Mouse (Mus musculus) heart, postnatal 0 days (tissue): ENCODE data around the gene Tshz2. TPM values are rescaled to one million over a fixed set of nuclear protein-coding genes. Genes with fewer than 3 reads are reported as not detected.
A peak's percentile ranks its signal among the peaks of the same experiment; 100 is the strongest.

ENCODE experiments used
- ATAC-seq: fragments of 200-750 bp; cut with Nextera tagmentation; 2 replicates; pipeline ENCODE4 v1.8.0; 2017; ENCODE audit warnings: low read depth, moderate number of reproducible peaks, moderate library complexity; ENCODE audit not compliant: insufficient read depth
- DNase-seq: peaks from one replicate; pipeline ENCODE4 v3.0.0-alpha.2; 2016; ENCODE audit warnings: low spot score
- H3K27ac ChIP-seq: fragments of 300-500 bp; sonication (generic); 2 replicates; pipeline ENCODE4 v1.5.1; 2014; ENCODE audit warnings: low read depth, mild to moderate bottlenecking
- H3K27me3 ChIP-seq: fragments of 300-500 bp; sonication (generic); 2 replicates; pipeline ENCODE4 v1.6.1; 2014; ENCODE audit warnings: low read length, mixed read lengths; ENCODE audit not compliant: control insufficient read depth, insufficient read depth
- H3K36me3 ChIP-seq: fragments of 300-500 bp; sonication (generic); replicated peaks from 2 replicates; pipeline ENCODE4 v1.6.1; 2014; ENCODE audit warnings: low read length, mixed read lengths; ENCODE audit not compliant: control insufficient read depth, insufficient read depth
- H3K4me1 ChIP-seq: fragments of 300-500 bp; sonication (generic); 2 replicates; pipeline ENCODE4 v1.6.1; 2014; ENCODE audit warnings: antibody characterized with exemption; ENCODE audit not compliant: control insufficient read depth, insufficient read depth
- H3K4me2 ChIP-seq: fragments of 300-500 bp; sonication (generic); 2 replicates; pipeline ENCODE4 v1.6.1; 2014; ENCODE audit warnings: low read depth, mild to moderate bottlenecking, low read length, moderate library complexity
- H3K4me3 ChIP-seq: fragments of 300-500 bp; sonication (generic); 2 replicates; pipeline ENCODE4 v1.5.1; 2014; ENCODE audit warnings: low read depth, low read length
- H3K9ac ChIP-seq: fragments of 300-500 bp; sonication (generic); replicated peaks from 2 replicates; pipeline ENCODE4 v1.6.1; 2014; ENCODE audit warnings: low read depth, low read length, mixed read lengths
- H3K9me3 ChIP-seq: fragments of 300-500 bp; sonication (generic); replicated peaks from 2 replicates; pipeline ENCODE4 v1.6.1; 2016; ENCODE audit warnings: low read length; ENCODE audit not compliant: control insufficient read depth
- CTCF ChIP-seq: IDR thresholded peaks from 2 replicates; pipeline ENCODE4 v1.5.1; 2016; ENCODE audit warnings: antibody characterized with exemption, control low read depth, low read depth
- EP300 ChIP-seq: IDR thresholded peaks from 2 replicates; pipeline ENCODE4 v1.6.1; 2016; ENCODE audit warnings: antibody characterized with exemption, low read depth
- WGBS: fragments of 180-500 bp; shearing (Covaris S2); extraction: QIAGEN DNeasy Blood & Tissue Kit; methylation state at CpG from one replicate; pipeline ENCODE4 v1.1.7; 2014; 5-methylcytosine and 5-hydroxymethylcytosine counted together
- polyA plus RNA-seq: library from polyadenylated mRNA; unstranded; fragments of >200 nt; fragmentation: Nextera tagmentation; extraction: Ambion mirVana; gene quantifications from 2 replicates; pipeline ENCODE4 v1.2.1, GENCODE M21; 2015
- total RNA-seq: library from RNA; depleted of rRNA; stranded (reverse); fragments of >200 nt; gene quantifications from 2 replicates; pipeline ENCODE4 v1.2.3, GENCODE M21; 2014; ENCODE audit warnings: low replicate concordance

The Tshz2 gene
- total and polyA plus RNA-seq, 2 experiments from 2014 or later, result 2.8 to 7.8 TPM

- H3K9ac ChIP-seq, result no peak overlapping the region
- TF ChIP-seq EP300 (no peak), CTCF (no peak)
- no peaks in the 10 kb centered on the region for H3K9me3 ChIP-seq
- no peak for DNase-seq
- H3K4me3 ChIP-seq, result no peak overlapping the region
- 60% methylated on average over 4 of the region's 4 CpGs for WGBS
- no peaks in the 10 kb centered on the region for H3K27me3 ChIP-seq
- H3K4me1 ChIP-seq, result no peaks in the 10 kb centered on the region
- H3K4me2 ChIP-seq, result no peak overlapping the region
- H3K36me3 ChIP-seq, result no peaks in the 10 kb centered on the region
- no peak for ATAC-seq
- H3K27ac ChIP-seq, result no peak overlapping the region
Measured at GRCm38 (mm10) chr2:169859078-169859855, 226.5 kb downstream of the Tshz2 start.

DNA sequence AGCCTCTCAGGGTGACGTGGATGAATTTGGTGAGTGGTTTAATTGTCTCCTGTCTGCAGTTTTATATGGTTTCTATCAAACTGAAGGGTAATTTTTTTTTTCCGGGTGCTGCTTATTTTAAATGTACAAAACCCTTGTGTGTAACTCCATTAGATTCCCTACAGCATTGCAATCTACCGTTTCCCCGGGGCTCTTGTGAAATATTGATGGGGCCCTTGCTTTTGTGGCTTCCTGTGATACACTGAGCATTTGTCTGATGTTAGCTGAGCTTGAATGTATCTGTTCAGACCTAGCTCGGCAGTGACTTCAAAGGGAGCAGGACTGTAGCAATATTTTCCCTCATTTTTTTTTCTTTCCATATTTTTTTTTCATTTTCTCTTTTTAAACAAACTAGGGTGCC, 228.1 kb downstream of the Tshz2 start:
- Histone ChIP-seq H3K4me3 (no peak overlapping the region), H3K4me2 (no peak overlapping the region), H3K9me3 (no peaks in the 10 kb centered on the region), H3K27me3 (no peaks in the 10 kb centered on the region), H3K4me1 (no peaks in the 10 kb centered on the region), H3K9ac (no peak overlapping the region), H3K36me3 (no peaks in the 10 kb centered on the region), H3K27ac (no peak overlapping the region)
- no peak for DNase-seq
- TF ChIP-seq EP300 (no peak), CTCF (no peak)
- WGBS, result 66% methylated on average over 5 of the region's 5 CpGs
- ATAC-seq, result no peak

DNA sequence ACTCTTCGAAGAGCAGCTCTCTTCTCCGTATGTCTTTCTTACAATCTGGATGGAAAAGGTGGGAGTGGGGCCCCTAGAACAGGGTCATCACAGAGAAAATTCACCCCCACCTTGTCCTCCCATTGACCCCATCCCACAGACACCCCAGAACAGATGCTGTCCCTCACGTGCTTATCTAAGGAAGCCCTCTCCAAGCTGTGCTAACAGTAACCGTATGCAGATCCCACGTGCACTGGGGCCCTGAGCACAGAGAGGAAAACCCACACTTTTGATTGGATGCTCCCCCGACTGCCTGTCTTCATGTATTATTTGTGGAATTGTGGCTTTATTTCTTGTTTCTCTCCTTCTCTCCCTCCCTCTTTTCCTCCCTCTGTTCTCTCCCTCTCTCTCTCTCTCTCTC, 229.9 kb downstream of the Tshz2 start:
- Histone ChIP-seq H3K9ac (no peak overlapping the region), H3K27ac (no peak overlapping the region), H3K36me3 (no peaks in the 10 kb centered on the region), H3K4me1 (no peaks in the 10 kb centered on the region), H3K4me3 (no peak overlapping the region), H3K9me3 (no peaks in the 10 kb centered on the region), H3K4me2 (no peak overlapping the region), H3K27me3 (no peaks in the 10 kb centered on the region)
- 36% methylated on average over 6 of the region's 6 CpGs for WGBS
- ATAC-seq, result 0 out of 2 replicates have a peak, but pooled peaks have one; percentile 24
- no peak for DNase-seq
- TF ChIP-seq CTCF (no peak), EP300 (no peak)

DNA sequence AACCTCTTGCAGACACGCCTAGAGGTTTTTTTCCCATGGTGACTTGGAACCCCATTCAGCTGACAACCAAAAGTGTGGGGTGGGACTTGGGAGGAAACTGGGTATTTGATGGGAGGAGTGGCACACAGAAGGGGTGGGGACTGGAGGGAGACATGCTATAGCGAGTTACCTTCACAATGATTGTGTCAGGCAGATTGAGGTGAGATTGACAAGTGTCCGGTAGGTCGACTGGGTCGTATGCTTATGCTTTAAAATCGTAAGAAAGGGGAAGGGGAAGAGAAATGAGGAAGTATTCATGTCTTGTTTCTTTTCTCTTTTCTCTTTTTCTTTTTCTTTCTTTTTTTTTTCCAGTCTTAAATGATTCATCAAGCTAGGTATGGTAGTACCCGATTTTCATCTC, 236.7 kb downstream of the Tshz2 start:
- no peak for ATAC-seq

DNA sequence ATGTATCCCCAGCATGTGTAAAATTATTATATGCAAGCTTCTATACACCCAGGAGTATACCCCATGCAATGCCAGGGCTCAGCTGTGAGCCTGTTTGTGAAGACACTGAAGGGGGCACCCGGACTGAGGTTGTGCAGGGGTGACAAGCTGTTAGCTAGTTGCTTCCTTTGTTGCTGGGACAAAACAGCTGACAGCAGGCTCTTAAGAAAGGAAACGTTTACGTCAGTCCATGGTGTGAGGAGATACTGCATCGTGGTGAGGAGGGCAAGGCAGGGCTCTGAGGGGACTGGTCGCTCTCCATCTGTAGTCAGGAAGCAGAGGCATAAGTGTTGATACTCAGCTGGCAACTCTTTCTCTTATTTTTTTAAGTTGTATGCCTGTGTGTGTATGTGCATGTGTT, 237.7 kb downstream of the Tshz2 start:
- Histone ChIP-seq H3K9ac (no peak overlapping the region), H3K27ac (no peak overlapping the region), H3K27me3 (no peaks in the 10 kb centered on the region), H3K4me1 (no peaks in the 10 kb centered on the region), H3K4me2 (no peak overlapping the region), H3K4me3 (no peak overlapping the region), H3K9me3 (no peaks in the 10 kb centered on the region), H3K36me3 (no peaks in the 10 kb centered on the region)
- no peak for TF ChIP-seq CTCF
- TF ChIP-seq EP300, result no peak
- ATAC-seq (no peak), DNase-seq (no peak)
- WGBS, result 19% methylated on average over 5 of the region's 5 CpGs

More for the DNA sequence above, 236.7 kb downstream of the Tshz2 start:
- Histone ChIP-seq H3K36me3 (no peaks in the 10 kb centered on the region), H3K4me2 (no peak overlapping the region), H3K9ac (no peak overlapping the region), H3K9me3 (no peaks in the 10 kb centered on the region), H3K27ac (no peak overlapping the region), H3K4me3 (no peak overlapping the region), H3K4me1 (no peaks in the 10 kb centered on the region), H3K27me3 (no peaks in the 10 kb centered on the region)
- no peak for TF ChIP-seq EP300
- no peak for TF ChIP-seq CTCF
- 78% methylated on average over 7 of the region's 7 CpGs for WGBS
- DNase-seq, result no peak

- WGBS, result 89% methylated on average over 8 of the region's 8 CpGs
- Histone ChIP-seq H3K9me3 (no peaks in the 10 kb centered on the region), H3K36me3 (no peaks in the 10 kb centered on the region), H3K27me3 (no peaks in the 10 kb centered on the region), H3K4me3 (no peak overlapping the region), H3K4me2 (no peak overlapping the region), H3K4me1 (no peaks in the 10 kb centered on the region), H3K27ac (no peak overlapping the region), H3K9ac (no peak overlapping the region)
- TF ChIP-seq EP300 (no peak), CTCF (no peak)
- DNase-seq (no peak), ATAC-seq (no peak)
Measured at GRCm38 (mm10) chr2:169871436-169872060, 238.7 kb downstream of the Tshz2 start.
